Mouse (Mus musculus) forebrain, embryonic 12.5 days (tissue): ENCODE results near the gene Gabrd. TPM values are rescaled to one million over a fixed set of nuclear protein-coding genes. Genes with fewer than 3 reads are reported as not detected.
A peak's percentile ranks its signal among the peaks of the same experiment; 100 is the strongest.
"Not testable (repeated sequence)": the region's sequence is repeated elsewhere in the genome, so short reads cannot be mapped to it uniquely, and the experiment has no call there.

ENCODE experiments used
- ATAC-seq: fragments of 200-750 bp; cut with Nextera tagmentation; 2 replicates; pipeline ENCODE4 v1.8.0; 2017; ENCODE audit warnings: moderate TSS enrichment; ENCODE audit not compliant: low FRiP score
- H3K27ac ChIP-seq: fragments of 300-500 bp; sonication (generic); 2 replicates; pipeline ENCODE4 v1.5.1; 2016; ENCODE audit warnings: mild to moderate bottlenecking
- H3K27me3 ChIP-seq: fragments of 300-500 bp; sonication (generic); 2 replicates; pipeline ENCODE4 v1.6.1; 2016; ENCODE audit warnings: mild to moderate bottlenecking
- H3K36me3 ChIP-seq: fragments of 300-500 bp; sonication (generic); replicated peaks from 2 replicates; pipeline ENCODE4 v1.6.1; 2016; ENCODE audit warnings: mild to moderate bottlenecking
- H3K4me1 ChIP-seq: fragments of 300-500 bp; sonication (generic); 2 replicates; pipeline ENCODE4 v1.6.1; 2016
- H3K4me2 ChIP-seq: fragments of 300-500 bp; sonication (generic); 2 replicates; pipeline ENCODE4 v1.6.1; 2016; ENCODE audit warnings: mild to moderate bottlenecking, moderate library complexity
- H3K4me3 ChIP-seq: fragments of 300-500 bp; sonication (generic); replicated peaks from 2 replicates; pipeline ENCODE4 v1.5.1; 2016; ENCODE audit warnings: mild to moderate bottlenecking
- H3K9ac ChIP-seq: fragments of 300-500 bp; sonication (generic); 2 replicates; pipeline ENCODE4 v1.6.1; 2016; ENCODE audit warnings: mild to moderate bottlenecking
- H3K9me3 ChIP-seq: fragments of 300-500 bp; sonication (generic); 2 replicates; pipeline ENCODE4 v1.6.1; 2016
- WGBS: fragments of 180-500 bp; shearing (Covaris S2); methylation state at CpG from one replicate; pipeline ENCODE4 v1.1.7; 2016; 5-methylcytosine and 5-hydroxymethylcytosine counted together
- polyA plus RNA-seq: library from polyadenylated mRNA; unstranded; fragments of >200 nt; fragmentation: Nextera tagmentation; extraction: Ambion mirVana; gene quantifications from 2 replicates; pipeline ENCODE4 v1.2.1, GENCODE M21; 2016

The Gabrd gene
- polyA plus RNA-seq = not detected in 2 replicates

- H3K9ac ChIP-seq = peak within 1 kb of the TSS; percentile 21; the same call in 1 of the 2 replicates
- H3K4me2 ChIP-seq = peak within 1 kb of the TSS; percentile 72
- no peak within 1 kb of the TSS for H3K27ac ChIP-seq
- H3K9me3 ChIP-seq = no peaks in the 10 kb centered on the region
- H3K27me3 ChIP-seq = peaks cover 67% of the 10 kb centered on the region
- H3K4me3 ChIP-seq = peak within 1 kb of the TSS; percentile 42
- H3K4me1 ChIP-seq = peaks cover 10% of the 10 kb centered on the region
- no peaks in the 10 kb centered on the region for H3K36me3 ChIP-seq
- 0 out of 2 replicates have a peak, but pooled peaks have one; percentile 41 for ATAC-seq
- WGBS = under 1% methylated on average over 55 of the region's 57 CpGs
These were observed at the start of gene Gabrd for GRCm38 (mm10) chr4:155397511-155398221. Gene Gabrd (minus strand): TSS chr4:155398112.

- no peak for ATAC-seq
- 75% methylated on average over 3 of the region's 3 CpGs for WGBS
- no peaks in the 10 kb centered on the region for H3K9me3 ChIP-seq
These were observed 44.9 kb upstream of the Gabrd start for GRCm38 (mm10) chr4:155442808-155443207.

GRCm38 (mm10) chr4:155433993-155434392 lies 36.1 kb upstream of the Gabrd start:
- Histone ChIP-seq H3K4me3 (no peak overlapping the region), H3K27me3 (no peaks in the 10 kb centered on the region), H3K27ac (no peak overlapping the region), H3K36me3 (no peaks in the 10 kb centered on the region), H3K9ac (no peak overlapping the region), H3K4me2 (no peak overlapping the region), H3K9me3 (no peaks in the 10 kb centered on the region), H3K4me1 (no peaks in the 10 kb centered on the region)
- no peak for ATAC-seq
- WGBS = 86% methylated on average over 5 of the region's 5 CpGs

More at GRCm38 (mm10) chr4:155442808-155443207, 44.9 kb upstream of the Gabrd start:
- Histone ChIP-seq H3K4me3 (no peak overlapping the region), H3K9ac (no peak overlapping the region), H3K36me3 (no peaks in the 10 kb centered on the region), H3K27ac (no peak overlapping the region), H3K27me3 (no peaks in the 10 kb centered on the region), H3K4me2 (no peak overlapping the region), H3K4me1 (no peaks in the 10 kb centered on the region)

DNA sequence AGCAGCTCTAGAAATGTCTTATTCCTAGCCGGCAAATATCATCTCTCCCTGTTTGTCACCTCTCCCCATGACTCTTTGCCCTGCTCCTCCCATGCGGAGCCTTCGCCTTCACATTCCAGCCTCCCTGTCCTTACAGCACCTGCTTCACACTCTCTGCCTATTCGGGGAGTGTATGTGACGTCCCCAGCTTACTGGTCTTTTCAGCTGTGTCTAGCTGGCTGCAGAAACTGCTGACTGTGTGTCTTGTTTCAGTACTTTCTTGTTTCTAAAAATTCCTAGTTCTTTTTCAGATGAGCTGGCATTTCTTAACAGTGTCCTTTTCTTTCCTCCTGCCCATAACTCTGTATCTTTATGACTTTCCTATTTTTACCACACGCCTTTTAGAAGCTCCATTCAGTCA lies 34.4 kb upstream of the Gabrd start:
- ATAC-seq = no peak
- no peaks in the 10 kb centered on the region for H3K27me3 ChIP-seq

DNA sequence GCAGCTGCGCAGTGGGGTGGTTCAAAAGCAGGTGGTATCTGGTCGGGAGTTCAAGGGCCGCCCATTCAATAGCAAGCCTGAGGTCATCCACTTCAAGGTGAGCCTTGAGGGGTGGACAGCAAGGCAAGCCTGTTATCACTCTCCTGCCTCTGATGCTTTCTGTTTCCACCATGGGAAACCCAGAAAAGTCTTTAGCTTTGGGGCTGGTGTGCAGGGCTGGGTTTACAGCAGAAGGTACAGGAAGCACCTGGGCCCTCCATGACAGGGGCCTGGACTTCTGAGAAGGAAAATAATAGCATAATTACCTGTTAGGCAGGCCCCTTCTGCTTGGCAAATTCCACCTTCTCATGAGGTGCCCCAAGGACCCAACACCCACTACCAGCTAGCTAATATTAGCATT lies 31.3 kb upstream of the Gabrd start:
- no peak overlapping the region for H3K9ac ChIP-seq
- no peak overlapping the region for H3K4me2 ChIP-seq
- ATAC-seq = no peak
- no peak overlapping the region for H3K4me3 ChIP-seq
- H3K27ac ChIP-seq = no peak overlapping the region
- no peaks in the 10 kb centered on the region for H3K4me1 ChIP-seq
- H3K36me3 ChIP-seq = no peaks in the 10 kb centered on the region
- H3K27me3 ChIP-seq = no peaks in the 10 kb centered on the region
- 90% methylated on average over 3 of the region's 3 CpGs for WGBS
- H3K9me3 ChIP-seq = no peaks in the 10 kb centered on the region

More for the DNA sequence above, 34.4 kb upstream of the Gabrd start:
- H3K36me3 ChIP-seq = no peaks in the 10 kb centered on the region
- no peak overlapping the region for H3K27ac ChIP-seq
- H3K4me3 ChIP-seq = no peak overlapping the region
- H3K4me2 ChIP-seq = no peak overlapping the region
- H3K9ac ChIP-seq = no peak overlapping the region
- no peaks in the 10 kb centered on the region for H3K9me3 ChIP-seq
- H3K4me1 ChIP-seq = no peaks in the 10 kb centered on the region
- 92% methylated on average over 6 of the region's 6 CpGs for WGBS

- ATAC-seq = no peak
- Histone ChIP-seq H3K9ac (no peak overlapping the region), H3K36me3 (no peaks in the 10 kb centered on the region), H3K4me2 (no peak overlapping the region), H3K27me3 (no peaks in the 10 kb centered on the region), H3K27ac (no peak overlapping the region), H3K4me1 (no peaks in the 10 kb centered on the region), H3K9me3 (no peaks in the 10 kb centered on the region), H3K4me3 (no peak overlapping the region)
These were observed 30.5 kb upstream of the Gabrd start for GRCm38 (mm10) chr4:155428442-155428841.

GRCm38 (mm10) chr4:155426272-155426671 lies 28.4 kb upstream of the Gabrd start:
- H3K9me3 ChIP-seq = no peaks in the 10 kb centered on the region
- H3K9ac ChIP-seq = no peak overlapping the region
- 85% methylated on average over 6 of the region's 6 CpGs for WGBS
- no peaks in the 10 kb centered on the region for H3K4me1 ChIP-seq
- no peak overlapping the region for H3K4me2 ChIP-seq
- no peak for ATAC-seq
- no peak overlapping the region for H3K4me3 ChIP-seq
- H3K27me3 ChIP-seq = no peaks in the 10 kb centered on the region
- H3K36me3 ChIP-seq = no peaks in the 10 kb centered on the region
- H3K27ac ChIP-seq = no peak overlapping the region

GRCm38 (mm10) chr4:155423988-155424387 lies 26.1 kb upstream of the Gabrd start:
- no peak overlapping the region for H3K9ac ChIP-seq
- 87% methylated on average over 5 of the region's 5 CpGs for WGBS
- H3K27ac ChIP-seq = no peak overlapping the region
- no peaks in the 10 kb centered on the region for H3K36me3 ChIP-seq
- no peak for ATAC-seq
- no peak overlapping the region for H3K4me2 ChIP-seq
- H3K27me3 ChIP-seq = no peaks in the 10 kb centered on the region
- no peak overlapping the region for H3K4me3 ChIP-seq
- H3K9me3 ChIP-seq = no peaks in the 10 kb centered on the region
- no peaks in the 10 kb centered on the region for H3K4me1 ChIP-seq

- not testable (repeated sequence) for H3K27ac ChIP-seq, H3K9ac ChIP-seq, H3K36me3 ChIP-seq, H3K4me1 ChIP-seq, ATAC-seq, H3K4me2 ChIP-seq, H3K9me3 ChIP-seq, H3K4me3 ChIP-seq, H3K27me3 ChIP-seq
- WGBS = 89% methylated on average over 21 of the region's 30 CpGs
These were observed 23.8 kb upstream of the Gabrd start for GRCm38 (mm10) chr4:155421412-155422370.

DNA sequence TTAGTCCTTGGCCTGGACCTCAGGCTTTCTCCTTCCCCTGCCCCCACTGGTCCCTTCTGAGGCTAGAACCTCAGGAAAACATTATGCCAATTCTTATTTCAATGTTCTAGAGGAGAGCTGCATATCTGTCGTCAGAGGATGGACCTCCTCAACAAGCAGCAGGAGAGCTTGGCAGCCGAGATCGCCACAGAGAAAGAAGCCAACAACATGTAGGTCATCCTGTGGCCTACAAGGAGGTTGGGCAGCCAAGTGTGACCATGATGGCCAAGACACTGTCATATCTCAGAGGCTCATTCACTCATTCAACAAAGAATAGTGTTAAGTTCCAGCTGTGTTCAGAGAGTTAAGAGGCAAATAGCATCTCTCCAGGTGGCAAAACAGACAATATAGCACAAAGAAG lies 22.2 kb upstream of the Gabrd start:
- Histone ChIP-seq H3K4me3 (no peak overlapping the region), H3K9me3 (no peaks in the 10 kb centered on the region), H3K4me2 (no peak overlapping the region), H3K27ac (no peak overlapping the region), H3K36me3 (no peaks in the 10 kb centered on the region), H3K4me1 (no peaks in the 10 kb centered on the region), H3K9ac (no peak overlapping the region), H3K27me3 (no peaks in the 10 kb centered on the region)
- 91% methylated on average over 3 of the region's 3 CpGs for WGBS
- ATAC-seq = no peak

GRCm38 (mm10) chr4:155414656-155415235 lies 16.8 kb upstream of the Gabrd start:
- Histone ChIP-seq H3K4me3 (no peak overlapping the region), H3K27ac (no peak overlapping the region), H3K36me3 (no peaks in the 10 kb centered on the region), H3K27me3 (no peaks in the 10 kb centered on the region), H3K9me3 (no peaks in the 10 kb centered on the region), H3K4me1 (peaks cover 7% of the 10 kb centered on the region), H3K9ac (no peak overlapping the region), H3K4me2 (no peak overlapping the region)
- no peak for ATAC-seq
- WGBS = 84% methylated on average over 9 of the region's 9 CpGs

DNA sequence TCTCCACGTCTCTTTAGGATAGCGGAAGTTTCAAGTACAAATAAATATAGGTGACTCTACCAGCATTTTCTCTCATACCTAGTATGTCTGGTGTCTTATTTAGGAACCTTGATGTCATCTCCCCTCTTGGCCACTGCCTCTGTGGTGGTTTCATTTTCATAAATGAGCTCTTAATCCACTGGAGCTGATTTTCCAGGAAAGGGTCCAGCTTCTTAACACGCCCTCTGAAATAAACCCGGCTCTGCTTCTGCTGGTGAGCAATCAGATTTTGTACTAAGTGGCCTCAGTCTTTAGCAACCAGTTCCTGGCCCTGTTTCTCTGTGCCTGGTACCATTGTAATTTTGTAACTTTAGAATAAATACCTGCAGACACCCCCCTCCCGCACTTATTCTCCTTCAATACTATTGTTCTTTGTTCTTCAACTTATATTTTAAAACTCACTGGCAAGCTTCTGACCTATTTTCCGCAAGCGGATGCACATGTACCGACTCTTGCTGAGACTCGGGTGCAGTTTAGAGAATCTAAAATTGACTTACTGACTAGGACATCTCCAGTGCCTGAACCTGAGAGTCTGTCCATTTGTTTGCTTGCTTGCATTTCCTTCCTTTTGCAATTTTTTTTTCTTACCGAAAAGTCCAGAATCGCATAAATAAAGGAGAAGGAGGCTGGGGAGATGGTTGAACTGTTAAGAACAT lies 15.9 kb upstream of the Gabrd start:
- no peak overlapping the region for H3K9ac ChIP-seq
- H3K4me1 ChIP-seq = peaks cover 10% of the 10 kb centered on the region
- 94% methylated on average over 11 of the region's 11 CpGs for WGBS
- H3K4me3 ChIP-seq = no peak overlapping the region
- H3K27me3 ChIP-seq = no peaks in the 10 kb centered on the region
- no peak overlapping the region for H3K4me2 ChIP-seq
- no peak for ATAC-seq
- no peaks in the 10 kb centered on the region for H3K36me3 ChIP-seq
- H3K9me3 ChIP-seq = no peaks in the 10 kb centered on the region
- H3K27ac ChIP-seq = no peak overlapping the region
